Mouse (Mus musculus) lung, embryonic 15.5 days (tissue): Measurements from ENCODE around the gene Tspan14. TPM values are rescaled to one million over a fixed set of nuclear protein-coding genes. Genes with fewer than 3 reads are reported as not detected.

Source experiments
- ATAC-seq: fragments of 200-750 bp; cut with Nextera tagmentation; 2 replicates; pipeline ENCODE4 v1.8.0; 2017; ENCODE audit warnings: moderate number of reproducible peaks, borderline replicate concordance; ENCODE audit not compliant: low FRiP score, low TSS enrichment; ENCODE audit errors: extremely low read depth
- H3K27ac ChIP-seq: fragments of 300-500 bp; sonication (generic); 2 replicates; pipeline ENCODE4 v1.5.1; 2015; ENCODE audit warnings: moderate library complexity, mild to moderate bottlenecking, inconsistent platforms
- H3K27me3 ChIP-seq: fragments of 300-500 bp; sonication (generic); 2 replicates; pipeline ENCODE4 v1.6.1; 2015; ENCODE audit warnings: inconsistent platforms
- H3K36me3 ChIP-seq: fragments of 300-500 bp; sonication (generic); 2 replicates; pipeline ENCODE4 v1.6.1; 2015; ENCODE audit warnings: inconsistent platforms
- H3K4me1 ChIP-seq: fragments of 300-500 bp; sonication (generic); 2 replicates; pipeline ENCODE4 v1.6.1; 2015; ENCODE audit warnings: inconsistent platforms
- H3K4me2 ChIP-seq: fragments of 300-500 bp; sonication (generic); 2 replicates; pipeline ENCODE4 v1.6.1; 2015; ENCODE audit warnings: inconsistent platforms, mild to moderate bottlenecking, moderate library complexity
- H3K4me3 ChIP-seq: fragments of 300-500 bp; sonication (generic); 2 replicates; pipeline ENCODE4 v1.5.1; 2015; ENCODE audit warnings: mild to moderate bottlenecking, inconsistent platforms
- H3K9ac ChIP-seq: fragments of 300-500 bp; sonication (generic); 2 replicates; pipeline ENCODE4 v1.6.1; 2015; ENCODE audit warnings: inconsistent platforms
- H3K9me3 ChIP-seq: fragments of 300-500 bp; sonication (generic); 2 replicates; pipeline ENCODE4 v1.6.1; 2016; ENCODE audit warnings: inconsistent platforms
- WGBS: fragments of 180-500 bp; shearing (Covaris S2); methylation state at CpG from one replicate; pipeline ENCODE4 v1.1.7; 2015; 5-methylcytosine and 5-hydroxymethylcytosine counted together
- polyA plus RNA-seq: library from polyadenylated mRNA; unstranded; fragments of >200 nt; fragmentation: Nextera tagmentation; extraction: Ambion mirVana; gene quantifications from 2 replicates; pipeline ENCODE4 v1.2.1, GENCODE M21; 2015

Tspan14 gene
- polyA plus RNA-seq: 99.0 and 101 TPM in 2 replicates

DNA sequence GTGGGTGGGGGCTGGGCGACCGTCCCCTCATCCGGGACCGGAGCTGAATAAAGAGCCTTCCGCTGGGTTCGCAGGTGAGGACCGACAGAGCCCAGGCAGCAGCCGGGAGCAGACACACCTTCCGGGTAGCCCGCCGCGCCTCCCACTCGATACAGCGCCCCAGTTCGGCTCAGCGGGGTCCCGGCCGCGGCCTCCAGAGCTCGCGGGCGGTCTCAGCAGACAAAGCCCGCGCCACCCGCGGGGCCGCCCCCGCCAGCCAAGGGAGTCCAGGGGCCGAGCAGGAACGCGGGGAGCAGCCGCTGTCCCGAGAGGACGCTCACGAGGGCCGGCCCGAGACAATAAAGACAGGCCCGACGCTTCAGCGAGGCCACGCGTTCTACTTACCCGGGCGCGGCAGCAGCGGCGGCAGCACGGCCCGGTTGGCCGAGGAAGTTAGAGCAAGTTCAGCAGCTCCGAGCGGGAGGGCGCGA, at the start of gene Tspan14:
Gene Tspan14, minus strand, starts transcription at position 416 of the 470 bp plus-strand sequence.
- under 1% methylated on average over 46 of the region's 54 CpGs for WGBS

DNA sequence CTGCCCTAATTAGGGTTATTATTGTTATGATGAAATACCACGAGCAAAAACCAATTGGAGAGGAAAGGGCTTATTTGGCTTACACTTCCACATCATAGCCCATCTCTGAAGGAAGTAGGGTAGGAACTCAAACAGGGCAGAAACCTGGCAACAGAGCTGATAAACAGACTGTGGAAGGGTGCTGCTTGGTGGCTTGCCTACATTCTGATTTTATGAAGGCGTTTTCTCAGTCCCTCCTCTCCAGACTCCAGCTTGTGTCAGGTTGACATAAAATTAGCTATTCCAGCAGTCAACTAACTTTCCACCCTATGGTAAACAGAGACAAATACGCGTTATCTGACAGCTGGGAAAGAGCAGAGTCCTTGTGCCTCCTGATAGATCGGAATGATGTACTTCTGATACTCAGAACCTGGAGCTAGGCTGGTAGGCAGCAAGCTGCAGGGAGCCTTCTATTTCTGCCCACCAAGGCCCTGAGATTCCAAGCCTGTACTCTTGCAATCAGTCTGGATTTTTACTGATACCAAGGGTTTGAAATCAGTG, 48.2 kb upstream of the Tspan14 start:
- Histone ChIP-seq H3K9ac (no peak overlapping the region), H3K4me1 (peaks cover 27% of the 10 kb centered on the region), H3K27me3 (no peaks in the 10 kb centered on the region), H3K4me3 (no peak overlapping the region), H3K27ac (no peak overlapping the region), H3K9me3 (no peaks in the 10 kb centered on the region), H3K36me3 (no peaks in the 10 kb centered on the region), H3K4me2 (no peak overlapping the region)
- WGBS: 66% methylated on average over 5 of the region's 5 CpGs
- ATAC-seq: no peak

More for the DNA sequence above, at the start of gene Tspan14:
- peak within 1 kb of the TSS; percentile 75 for H3K4me2 ChIP-seq
- H3K27me3 ChIP-seq: no peaks in the 10 kb centered on the region
- peak within 1 kb of the TSS; percentile 90 for H3K27ac ChIP-seq
- peaks cover 50% of the 10 kb centered on the region for H3K4me1 ChIP-seq
- H3K9me3 ChIP-seq: no peaks in the 10 kb centered on the region
- peak; percentile 50; the same call in 1 of the 2 replicates for ATAC-seq
- H3K9ac ChIP-seq: peak within 1 kb of the TSS; percentile 81
- peak within 1 kb of the TSS; percentile 72 for H3K4me3 ChIP-seq
- H3K36me3 ChIP-seq: no peaks in the 10 kb centered on the region

GRCm38 (mm10) chr14:41013630-41014613, 47.3 kb upstream of the Tspan14 start, which contains the start of gene Fam213a:
Gene Fam213a, minus strand, starts transcription at chr14:41013788.
- ATAC-seq: peak; percentile 93
- Histone ChIP-seq H3K9ac (peak within 1 kb of the TSS; percentile 68), H3K9me3 (no peaks in the 10 kb centered on the region), H3K27ac (peak within 1 kb of the TSS; percentile 7; the same call in 1 of the 2 replicates), H3K4me2 (peak within 1 kb of the TSS; percentile 94), H3K36me3 (no peaks in the 10 kb centered on the region), H3K4me3 (peak within 1 kb of the TSS; percentile 67), H3K27me3 (no peaks in the 10 kb centered on the region), H3K4me1 (peaks cover 29% of the 10 kb centered on the region)
- WGBS: 5% methylated on average over 32 of the region's 32 CpGs

DNA sequence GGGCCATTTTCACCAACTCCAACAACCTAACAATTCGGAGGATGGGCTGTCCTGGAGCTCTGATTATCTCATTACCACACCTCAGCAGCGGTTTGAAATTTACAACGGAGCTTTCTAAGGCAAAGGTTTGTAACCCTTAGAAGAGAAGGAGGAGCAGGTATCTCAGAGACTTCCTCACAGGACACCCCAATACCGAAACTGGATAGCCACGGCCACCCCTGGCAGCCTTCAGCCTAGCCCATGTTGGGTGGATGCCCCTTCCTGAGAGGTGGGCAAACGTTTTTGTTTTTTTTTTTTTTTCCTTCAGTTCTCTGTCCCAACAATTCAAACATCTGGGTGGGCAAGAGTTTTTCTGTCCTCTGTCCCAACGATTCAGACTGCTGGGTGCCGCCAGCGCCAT, 46.5 kb upstream of the Tspan14 start:
- WGBS: 11% methylated on average over 9 of the region's 9 CpGs
- ATAC-seq: no peak
- Histone ChIP-seq H3K27ac (no peak overlapping the region), H3K36me3 (no peaks in the 10 kb centered on the region), H3K9ac (peak overlapping the region; percentile 68), H3K9me3 (no peaks in the 10 kb centered on the region), H3K4me1 (peaks cover 37% of the 10 kb centered on the region), H3K4me2 (peak overlapping the region; percentile 94), H3K27me3 (no peaks in the 10 kb centered on the region), H3K4me3 (peak overlapping the region; percentile 67)

DNA sequence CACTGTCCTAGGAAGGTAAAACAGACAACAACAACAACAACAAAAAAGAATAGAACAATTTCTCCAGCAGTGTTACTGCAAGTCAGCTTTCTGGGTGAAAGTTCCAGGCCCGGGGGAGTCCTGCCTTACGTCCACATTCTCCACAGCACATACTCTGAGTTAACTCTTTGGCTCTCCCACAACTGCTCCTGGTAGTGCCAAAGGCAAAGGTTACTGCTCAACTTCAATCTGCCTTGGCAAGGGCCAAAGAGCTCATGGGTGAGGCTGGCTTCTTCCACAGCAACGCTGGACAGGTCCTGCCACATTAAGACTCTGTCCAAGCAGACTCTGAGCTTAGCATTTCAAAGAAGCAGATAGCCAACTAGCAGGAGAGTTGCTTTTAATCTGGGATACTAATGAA, 45.3 kb upstream of the Tspan14 start:
- no peak for ATAC-seq
- no peaks in the 10 kb centered on the region for H3K27me3 ChIP-seq
- no peak overlapping the region for H3K4me2 ChIP-seq
- no peak overlapping the region for H3K9ac ChIP-seq
- no peak overlapping the region for H3K27ac ChIP-seq
- no peaks in the 10 kb centered on the region for H3K9me3 ChIP-seq
- no peak overlapping the region for H3K4me3 ChIP-seq
- no peaks in the 10 kb centered on the region for H3K36me3 ChIP-seq
- peaks cover 38% of the 10 kb centered on the region for H3K4me1 ChIP-seq
- WGBS: 59% methylated on average over 3 of the region's 3 CpGs

DNA sequence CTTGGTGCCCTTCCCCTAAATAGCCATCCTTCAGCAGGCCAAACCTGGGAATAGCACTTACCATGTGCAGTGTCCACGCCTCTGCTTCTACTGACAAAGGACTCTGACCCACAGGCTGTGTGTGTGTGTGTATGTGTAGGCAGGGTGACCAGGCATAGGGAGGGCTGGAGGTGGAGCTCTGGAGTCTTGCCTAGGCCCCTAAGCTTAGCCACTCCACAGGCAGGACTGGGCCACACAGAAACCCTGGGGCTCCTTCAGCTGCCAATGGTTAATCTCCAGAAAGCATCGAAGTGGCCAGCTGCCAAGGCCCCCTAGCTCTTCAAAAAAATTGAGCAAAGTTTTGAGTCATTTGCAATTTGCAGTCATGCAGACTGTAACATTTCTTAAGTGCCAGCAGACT, 41.5 kb upstream of the Tspan14 start:
- no peaks in the 10 kb centered on the region for H3K36me3 ChIP-seq
- H3K4me1 ChIP-seq: peaks cover 64% of the 10 kb centered on the region
- H3K4me3 ChIP-seq: no peak overlapping the region
- 10% methylated on average over 2 of the region's 2 CpGs for WGBS
- no peaks in the 10 kb centered on the region for H3K27me3 ChIP-seq
- peak; percentile 92 for ATAC-seq
- no peak overlapping the region for H3K9ac ChIP-seq
- peak overlapping the region; percentile 38 for H3K4me2 ChIP-seq
- no peaks in the 10 kb centered on the region for H3K9me3 ChIP-seq
- H3K27ac ChIP-seq: peak overlapping the region; percentile 91

DNA sequence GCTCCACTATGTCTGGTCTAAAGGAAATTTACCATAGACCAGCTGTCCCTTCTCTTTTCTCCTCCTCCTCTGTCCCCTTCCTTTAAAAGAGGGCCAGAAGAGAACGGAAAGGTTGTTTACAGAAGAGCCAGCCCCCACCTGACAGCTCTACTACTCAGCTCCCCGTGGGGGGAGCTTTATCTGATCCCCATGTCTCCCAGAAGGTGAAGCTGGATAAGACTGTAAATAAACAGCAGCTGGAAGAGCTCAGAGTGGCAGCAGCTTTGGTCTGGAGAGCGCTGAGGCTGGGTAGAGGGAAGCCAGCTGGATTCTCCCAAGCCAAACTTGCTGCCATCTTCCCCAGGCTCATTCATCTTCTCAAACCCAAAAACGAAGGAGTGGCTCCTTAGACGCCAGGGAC, 41.0 kb upstream of the Tspan14 start:
- Histone ChIP-seq H3K36me3 (no peaks in the 10 kb centered on the region), H3K4me3 (no peak overlapping the region), H3K4me2 (peak overlapping the region; percentile 38), H3K27ac (peak overlapping the region; percentile 91), H3K9ac (no peak overlapping the region), H3K27me3 (no peaks in the 10 kb centered on the region), H3K4me1 (peaks cover 61% of the 10 kb centered on the region), H3K9me3 (no peaks in the 10 kb centered on the region)
- 8% methylated on average over 5 of the region's 5 CpGs for WGBS
- peak; percentile 91 for ATAC-seq

DNA sequence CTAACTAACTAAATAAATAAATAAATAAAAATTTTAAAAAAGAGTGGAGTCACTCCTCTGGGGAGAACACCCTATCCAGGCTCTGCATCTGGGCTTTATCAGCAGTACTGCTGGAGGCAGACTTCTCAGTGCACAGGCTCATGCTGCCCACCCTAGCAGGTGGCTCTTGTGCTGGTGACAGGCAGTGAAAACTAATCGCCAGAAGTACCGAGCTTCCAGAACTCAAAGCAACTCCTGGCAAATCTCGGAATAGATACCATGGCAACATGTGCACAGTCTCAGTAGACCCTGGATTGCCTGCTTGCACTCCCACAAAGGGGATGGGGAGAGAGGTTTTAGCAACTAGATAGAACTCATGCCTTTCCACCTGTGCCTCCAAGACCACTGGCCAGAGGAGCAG, 40.3 kb upstream of the Tspan14 start:
- Histone ChIP-seq H3K36me3 (no peaks in the 10 kb centered on the region), H3K4me1 (peaks cover 63% of the 10 kb centered on the region), H3K4me3 (0 out of 2 replicates have a peak overlapping the region, but pooled peaks have one; percentile 17), H3K9me3 (no peaks in the 10 kb centered on the region), H3K27me3 (no peaks in the 10 kb centered on the region), H3K4me2 (peak overlapping the region; percentile 38), H3K9ac (no peak overlapping the region), H3K27ac (peak overlapping the region; percentile 91)
- ATAC-seq: no peak
- WGBS: 30% methylated on average over 3 of the region's 3 CpGs

GRCm38 (mm10) chr14:41006263-41006662, 39.7 kb upstream of the Tspan14 start:
- no peak overlapping the region for H3K27ac ChIP-seq

DNA sequence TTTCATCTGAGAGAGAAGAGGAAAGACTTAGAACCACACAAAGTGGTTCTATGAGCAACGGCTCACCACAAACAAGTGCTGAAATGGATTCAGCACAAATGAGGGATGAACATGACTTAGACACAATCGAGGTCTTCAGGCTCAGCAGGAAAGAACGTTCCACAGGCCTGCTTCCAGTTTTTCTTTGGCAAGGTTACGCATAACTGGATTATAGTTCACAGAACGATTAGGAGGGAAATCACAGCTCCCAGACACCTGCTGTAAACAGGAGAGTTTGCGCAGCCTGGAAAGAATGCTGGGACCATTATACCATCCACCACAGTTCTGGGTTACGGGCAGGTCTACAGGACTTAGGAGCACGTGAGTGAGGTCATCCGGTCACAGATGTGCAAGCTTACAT, 39.1 kb upstream of the Tspan14 start:
- no peak overlapping the region for H3K4me2 ChIP-seq
- H3K4me3 ChIP-seq: no peak overlapping the region
- 0 out of 2 replicates have a peak, but pooled peaks cover 2% of the 10 kb centered on the region for H3K36me3 ChIP-seq
- WGBS: 74% methylated on average over 9 of the region's 9 CpGs
- H3K27ac ChIP-seq: no peak overlapping the region
- ATAC-seq: no peak
- H3K9me3 ChIP-seq: no peaks in the 10 kb centered on the region
- no peaks in the 10 kb centered on the region for H3K27me3 ChIP-seq
- no peak overlapping the region for H3K9ac ChIP-seq
- H3K4me1 ChIP-seq: peaks cover 61% of the 10 kb centered on the region

More at GRCm38 (mm10) chr14:41006263-41006662, 39.7 kb upstream of the Tspan14 start:
- no peak for ATAC-seq
- no peaks in the 10 kb centered on the region for H3K36me3 ChIP-seq
- no peaks in the 10 kb centered on the region for H3K27me3 ChIP-seq
- no peak overlapping the region for H3K9ac ChIP-seq
- 82% methylated on average over 10 of the region's 10 CpGs for WGBS
- peaks cover 61% of the 10 kb centered on the region for H3K4me1 ChIP-seq
- no peak overlapping the region for H3K4me3 ChIP-seq
- peak overlapping the region; percentile 38; the same call in 1 of the 2 replicates for H3K4me2 ChIP-seq
- H3K9me3 ChIP-seq: no peaks in the 10 kb centered on the region

DNA sequence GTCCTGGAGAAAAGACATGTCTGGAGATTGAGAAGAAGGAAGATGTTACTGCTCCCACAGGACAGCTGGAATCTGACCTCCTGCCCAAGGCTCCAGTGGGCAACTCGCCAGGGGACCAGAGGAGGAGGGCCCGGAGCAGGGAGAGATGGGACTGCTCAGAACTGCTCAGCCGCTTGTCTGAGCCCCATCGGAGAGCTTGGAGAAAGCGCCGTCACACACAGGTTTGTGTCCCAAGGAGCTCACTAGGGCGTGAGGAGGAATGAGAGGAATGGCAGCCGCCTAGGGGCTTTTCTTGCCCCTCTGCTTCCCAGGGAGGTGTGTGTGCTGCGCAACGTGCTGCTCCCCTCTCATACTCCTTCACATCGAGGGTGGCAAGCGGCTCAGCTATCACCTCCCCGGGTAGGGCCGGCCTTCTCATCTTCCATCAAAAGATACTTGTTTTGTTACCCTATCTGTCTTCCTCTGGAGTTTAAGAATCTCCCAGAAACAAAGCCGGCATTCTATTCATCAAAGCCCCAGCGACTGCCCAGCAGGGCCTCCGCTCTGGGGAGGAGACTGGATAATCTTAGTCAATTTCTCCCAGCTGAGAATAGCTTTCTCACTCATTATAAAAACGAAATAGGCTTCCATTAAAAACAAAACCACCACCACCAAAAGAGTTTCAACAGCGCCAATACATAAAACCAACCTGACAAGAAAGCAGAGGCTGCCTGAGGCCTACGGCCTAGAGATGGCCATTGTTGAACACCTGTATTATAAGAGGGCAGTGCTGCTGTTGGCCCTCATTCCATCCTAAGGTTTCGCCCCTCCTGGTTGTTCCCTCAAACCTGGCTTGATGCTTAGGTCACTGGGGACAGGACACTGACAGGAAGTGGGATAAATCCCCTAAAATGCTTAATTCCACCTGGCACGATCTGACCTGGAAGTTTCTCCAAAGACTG, 37.9 kb upstream of the Tspan14 start:
- 0 out of 2 replicates have a peak, but pooled peaks cover 4% of the 10 kb centered on the region for H3K36me3 ChIP-seq
- no peaks in the 10 kb centered on the region for H3K9me3 ChIP-seq
- H3K27me3 ChIP-seq: no peaks in the 10 kb centered on the region
- H3K4me3 ChIP-seq: peak overlapping the region; percentile 32
- H3K4me1 ChIP-seq: peaks cover 61% of the 10 kb centered on the region
- peak overlapping the region; percentile 86 for H3K27ac ChIP-seq
- peak overlapping the region; percentile 37; the same call in 1 of the 2 replicates for H3K9ac ChIP-seq
- no peak; the same call in 1 of the 2 replicates for ATAC-seq
- 20% methylated on average over 22 of the region's 22 CpGs for WGBS
- H3K4me2 ChIP-seq: peak overlapping the region; percentile 54
